Mouse (Mus musculus) embryonic facial prominence, embryonic 14.5 days (tissue): ENCODE data around the gene Cdhr5. TPM values are rescaled to one million over a fixed set of nuclear protein-coding genes. Genes with fewer than 3 reads are reported as not detected.
A peak's percentile ranks its signal among the peaks of the same experiment; 100 is the strongest.

ENCODE experiments used
- ATAC-seq: fragments of 200-750 bp; cut with Nextera tagmentation; 2 replicates; pipeline ENCODE4 v1.8.0; 2017; ENCODE audit warnings: low read depth, moderate number of reproducible peaks, moderate TSS enrichment
- DNase-seq: peaks from one replicate; pipeline ENCODE4 v3.0.0-alpha.2; 2015; ENCODE audit warnings: low spot score
- H3K27ac ChIP-seq: fragments of 300-500 bp; sonication (generic); replicated peaks from 2 replicates; pipeline ENCODE4 v1.5.1; 2014; ENCODE audit warnings: low read depth, mild to moderate bottlenecking, low read length, moderate library complexity
- H3K27me3 ChIP-seq: fragments of 300-500 bp; sonication (generic); replicated peaks from 2 replicates; pipeline ENCODE4 v1.6.1; 2014; ENCODE audit warnings: low read length; ENCODE audit not compliant: control insufficient read depth, insufficient read depth
- H3K36me3 ChIP-seq: fragments of 300-500 bp; sonication (generic); 2 replicates; pipeline ENCODE4 v1.6.1; 2014; ENCODE audit warnings: low read length, mixed read lengths; ENCODE audit not compliant: control insufficient read depth, insufficient read depth
- H3K4me1 ChIP-seq: fragments of 300-500 bp; sonication (generic); 2 replicates; pipeline ENCODE4 v1.6.1; 2014; ENCODE audit warnings: antibody characterized with exemption, low read length; ENCODE audit not compliant: control insufficient read depth, insufficient read depth
- H3K4me2 ChIP-seq: fragments of 300-500 bp; sonication (generic); 2 replicates; pipeline ENCODE4 v1.6.1; 2014; ENCODE audit warnings: low read depth, mild to moderate bottlenecking, low read length, moderate library complexity, mixed read lengths
- H3K4me3 ChIP-seq: fragments of 300-500 bp; sonication (generic); 2 replicates; pipeline ENCODE4 v1.5.1; 2014; ENCODE audit warnings: low read depth, mild to moderate bottlenecking, low read length
- H3K9ac ChIP-seq: fragments of 300-500 bp; sonication (generic); 2 replicates; pipeline ENCODE4 v1.6.1; 2014; ENCODE audit warnings: low read depth, mild to moderate bottlenecking, low read length, moderate library complexity, mixed read lengths
- H3K9me3 ChIP-seq: fragments of 300-500 bp; sonication (generic); 2 replicates; pipeline ENCODE4 v1.6.1; 2016; ENCODE audit warnings: low read length; ENCODE audit not compliant: control insufficient read depth
- WGBS: fragments of 180-500 bp; shearing (Covaris S2); extraction: QIAGEN DNeasy Blood & Tissue Kit; methylation state at CpG from one replicate; pipeline ENCODE4 v1.1.7; 2014; 5-methylcytosine and 5-hydroxymethylcytosine counted together
- microRNA counts: library from miRNA; unstranded; fragments of <30 nt; microRNA quantifications from one replicate; lab custom pipeline; 2017
- microRNA-seq: library from miRNA; unstranded; fragments of <30 nt; microRNA quantifications from one replicate; pipeline ENCODE4, GENCODE M21; 2016; ENCODE audit warnings: borderline number of aligned reads
- polyA plus RNA-seq: library from polyadenylated mRNA; unstranded; fragments of >200 nt; fragmentation: Nextera tagmentation; extraction: Ambion mirVana; gene quantifications from 2 replicates; pipeline ENCODE4 v1.2.1, GENCODE M21; 2014

The Cdhr5 gene
- polyA plus RNA-seq, 1 experiment from 2014 or later, result 0.21 TPM

GRCm38 (mm10) chr7:141222126-141222467, 54.5 kb downstream of the Cdhr5 start:
- DNase-seq (no peak), ATAC-seq (no peak)
- H3K4me3 ChIP-seq, result peak overlapping the region; percentile 63
- peak overlapping the region; percentile 88 for H3K27ac ChIP-seq
- 8% methylated on average over 8 of the region's 8 CpGs for WGBS
- no peaks in the 10 kb centered on the region for H3K9me3 ChIP-seq
- peak overlapping the region; percentile 89 for H3K4me2 ChIP-seq
- H3K27me3 ChIP-seq, result no peaks in the 10 kb centered on the region
- H3K36me3 ChIP-seq, result peaks cover 10% of the 10 kb centered on the region; the same call in 1 of the 2 replicates
- peaks cover 20% of the 10 kb centered on the region for H3K4me1 ChIP-seq
- peak overlapping the region; percentile 54 for H3K9ac ChIP-seq

GRCm38 (mm10) chr7:141221249-141222125, 55.1 kb downstream of the Cdhr5 start:
- Histone ChIP-seq H3K9ac (peak overlapping the region; percentile 78), H3K9me3 (no peaks in the 10 kb centered on the region), H3K4me3 (peak overlapping the region; percentile 63), H3K4me1 (peaks cover 20% of the 10 kb centered on the region), H3K36me3 (peaks cover 10% of the 10 kb centered on the region; the same call in 1 of the 2 replicates), H3K27ac (peak overlapping the region; percentile 88), H3K27me3 (no peaks in the 10 kb centered on the region), H3K4me2 (peak overlapping the region; percentile 89)
- WGBS, result 3% methylated on average over 38 of the region's 44 CpGs
- DNase-seq, result peak; percentile 99
- peak; percentile 97 for ATAC-seq

GRCm38 (mm10) chr7:141220377-141220776, 56.2 kb downstream of the Cdhr5 start:
- H3K27ac ChIP-seq, result no peak overlapping the region
- peak overlapping the region; percentile 78; the same call in 1 of the 2 replicates for H3K9ac ChIP-seq
- H3K4me3 ChIP-seq, result peak overlapping the region; percentile 63; the same call in 1 of the 2 replicates
- peak overlapping the region; percentile 89 for H3K4me2 ChIP-seq
- no peaks in the 10 kb centered on the region for H3K27me3 ChIP-seq
- peaks cover 10% of the 10 kb centered on the region; the same call in 1 of the 2 replicates for H3K36me3 ChIP-seq
- WGBS, result 83% methylated on average over 1 of the region's 1 CpGs
- DNase-seq, result no peak
- peaks cover 23% of the 10 kb centered on the region for H3K4me1 ChIP-seq
- H3K9me3 ChIP-seq, result no peaks in the 10 kb centered on the region
- no peak for ATAC-seq

- 95% methylated on average over 1 of the region's 1 CpGs for WGBS
- no peaks in the 10 kb centered on the region for H3K9me3 ChIP-seq
- peaks cover 23% of the 10 kb centered on the region for H3K4me1 ChIP-seq
- no peak overlapping the region for H3K4me3 ChIP-seq
- ATAC-seq (no peak), DNase-seq (no peak)
- no peak overlapping the region for H3K9ac ChIP-seq
- peaks cover 10% of the 10 kb centered on the region; the same call in 1 of the 2 replicates for H3K36me3 ChIP-seq
- H3K4me2 ChIP-seq, result no peak overlapping the region
- no peaks in the 10 kb centered on the region for H3K27me3 ChIP-seq
- no peak overlapping the region for H3K27ac ChIP-seq
These were observed 57.0 kb downstream of the Cdhr5 start for GRCm38 (mm10) chr7:141219558-141220099.

MicroRNAs encoded within 50 kb of the gene (microRNA counts, 519-probe panel; counts per million panel counts)
- 3,102 counts per million, percentile 73 among the panel's probes with 10 or more counts for microRNA mmu-miR-210 (lab: Ali Mortazavi, UCI)

Small RNA genes lying within 50 kb of the gene (microRNA-seq; reads per million reads assigned to microRNA genes)
- 589 reads per million, percentile 70 among the genes with 10 or more reads in this experiment for gene Mir210

Other genes with a start within 250 kb of the Cdhr5 start
- gene Gm17387, start 247.7 kb downstream of the Cdhr5 start, polyA plus RNA-seq, result not detected in 2 replicates
- gene B4galnt4, start 215.7 kb downstream of the Cdhr5 start, polyA plus RNA-seq, result 6.6 and 10.3 TPM in 2 replicates
- 30.0 and 33.5 TPM in 2 replicates for gene Pkp3, start 198.6 kb downstream of the Cdhr5 start, polyA plus RNA-seq
- gene Sigirr, start 176.2 kb downstream of the Cdhr5 start, polyA plus RNA-seq, result 4.0 and 4.4 TPM in 2 replicates
- gene Ano9, start 159.0 kb downstream of the Cdhr5 start, polyA plus RNA-seq, result 3.7 and 5.0 TPM in 2 replicates
- 64.5 and 74.8 TPM in 2 replicates for gene Ptdss2, start 154.4 kb downstream of the Cdhr5 start, polyA plus RNA-seq
- gene Rnh1, start 103.9 kb downstream of the Cdhr5 start, polyA plus RNA-seq, result 160 and 166 TPM in 2 replicates
- gene Hras, start 82.8 kb downstream of the Cdhr5 start, polyA plus RNA-seq, result 122 and 142 TPM in 2 replicates
- 6.0 and 7.2 TPM in 2 replicates for gene Lrrc56, start 82.6 kb downstream of the Cdhr5 start, polyA plus RNA-seq
- gene Lmntd2, start 62.7 kb downstream of the Cdhr5 start, polyA plus RNA-seq, result 1.3 and 1.5 TPM in 2 replicates
- 26.7 and 30.2 TPM in 2 replicates for gene Rassf7, start 60.9 kb downstream of the Cdhr5 start, polyA plus RNA-seq
- 59.8 and 62.7 TPM in 2 replicates for gene Phrf1, start 48.0 kb downstream of the Cdhr5 start, polyA plus RNA-seq
- 2.3 and 2.4 TPM in 2 replicates for gene Irf7, start 10.3 kb downstream of the Cdhr5 start, polyA plus RNA-seq
- 9.9 and 13.8 TPM in 2 replicates for gene Sct, start 2.3 kb upstream of the Cdhr5 start, polyA plus RNA-seq
- gene Drd4, start 15.2 kb upstream of the Cdhr5 start, polyA plus RNA-seq, result 0.81 and 1.3 TPM in 2 replicates
- 72.7 and 82.7 TPM in 2 replicates for gene Deaf1, start 50.9 kb upstream of the Cdhr5 start, polyA plus RNA-seq
- 21.1 and 27.7 TPM in 2 replicates for gene Tmem80, start 51.0 kb upstream of the Cdhr5 start, polyA plus RNA-seq
- 12.0 and 13.6 TPM in 2 replicates for gene Eps8l2, start 62.1 kb upstream of the Cdhr5 start, polyA plus RNA-seq
- 248 and 250 TPM in 2 replicates for gene Taldo1, start 115.4 kb upstream of the Cdhr5 start, polyA plus RNA-seq
- gene Gatd1, start 137.3 kb upstream of the Cdhr5 start, polyA plus RNA-seq, result 37.1 and 51.1 TPM in 2 replicates
- gene Cend1, start 152.7 kb upstream of the Cdhr5 start, polyA plus RNA-seq, result 2.8 and 4.5 TPM in 2 replicates
- 29.1 and 30.7 TPM in 2 replicates for gene Slc25a22, start 161.1 kb upstream of the Cdhr5 start, polyA plus RNA-seq
- gene Pidd1, start 167.2 kb upstream of the Cdhr5 start, polyA plus RNA-seq, result 7.1 and 7.4 TPM in 2 replicates
- gene Rplp2, start 170.6 kb upstream of the Cdhr5 start, polyA plus RNA-seq, result 1,283 and 1,386 TPM in 2 replicates
- 16.9 and 20.4 TPM in 2 replicates for gene Pnpla2, start 178.4 kb upstream of the Cdhr5 start, polyA plus RNA-seq
- gene Cracr2b, start 184.3 kb upstream of the Cdhr5 start, polyA plus RNA-seq, result 6.6 and 10.3 TPM in 2 replicates
- gene Cd151, start 190.6 kb upstream of the Cdhr5 start, polyA plus RNA-seq, result 54.9 and 60.7 TPM in 2 replicates
- 59.3 and 65.2 TPM in 2 replicates for gene Polr2l, start 198.3 kb upstream of the Cdhr5 start, polyA plus RNA-seq
- gene Tspan4, start 198.5 kb upstream of the Cdhr5 start, polyA plus RNA-seq, result 85.1 and 86.2 TPM in 2 replicates